ENCODE assay signal across 8 mouse cellular contexts in genomic region chr3:65863297-65863696, GRCm38 (mm10).
A peak's percentile ranks its signal among the peaks of the same experiment; 100 is the strongest.
DNase-seq lines count a peak whose midpoint lies in the region; ATAC-seq and TF ChIP-seq lines count a peak whose summit lies in the region.

No protein-coding gene starts in this region.

- peak overlapping the region; percentile 32 for H3K4me3 ChIP-seq in heart, embryonic 13.5 days
- no peak overlapping the region for H3K4me3 ChIP-seq in kidney, postnatal 0 days (replicated peaks; ENCODE audit: low read depth, low read length)
- no peak overlapping the region for H3K4me3 ChIP-seq in liver, adult 2 months (ENCODE audit: insufficient read depth, low read depth, low read length)
- H3K4me3 ChIP-seq in myocyte, result no peak overlapping the region

- H3K4me2 ChIP-seq in heart, embryonic 13.5 days, result peak overlapping the region; percentile 66
- H3K4me2 ChIP-seq in kidney, postnatal 0 days (ENCODE audit: low read length), result peak overlapping the region; percentile 23; the same call in 1 of the 2 replicates
- peak overlapping the region; percentile 47 for H3K4me2 ChIP-seq in myocyte (ENCODE audit: low read depth)

- no peaks in the 10 kb centered on the region for H3K27me3 ChIP-seq in heart, embryonic 13.5 days (replicated peaks)
- H3K27me3 ChIP-seq in kidney, postnatal 0 days (ENCODE audit: insufficient read depth, low read length), result no peaks in the 10 kb centered on the region
- H3K27me3 ChIP-seq in liver, adult 2 months (ENCODE audit: control insufficient read depth, insufficient read depth, low read length), result no peaks in the 10 kb centered on the region
- no peaks in the 10 kb centered on the region for H3K27me3 ChIP-seq in myocyte (ENCODE audit: control insufficient read depth, insufficient read depth, insufficient read length)

- H3K27ac ChIP-seq in heart, embryonic 13.5 days (replicated peaks), result no peak overlapping the region
- H3K27ac ChIP-seq in kidney, postnatal 0 days, result no peak overlapping the region
- no peak overlapping the region for H3K27ac ChIP-seq in liver, adult 2 months (replicated peaks; ENCODE audit: insufficient read depth, low read depth, low read length)

- WGBS in heart, embryonic 13.5 days, result under 1% methylated on average over 11 of the region's 11 CpGs
- WGBS in kidney, postnatal 0 days, result 3% methylated on average over 11 of the region's 11 CpGs
- WGBS in liver, adult 2 months, result 3% methylated on average over 11 of the region's 11 CpGs

- 0 out of 2 replicates have a peak, but pooled peaks have one; percentile 53 for ATAC-seq in erythroid progenitor cell, adult 5-6 weeks (replicated peaks; ENCODE audit: low FRiP score, poor library complexity, severe bottlenecking)
- ATAC-seq in heart, embryonic 13.5 days (ENCODE audit: extremely low read depth, insufficient number of reproducible peaks, low FRiP score, low TSS enrichment), result no peak
- ATAC-seq in kidney, postnatal 0 days (replicated peaks; ENCODE audit: low FRiP score, low read depth), result peak; percentile 33; the same call in 1 of the 2 replicates

- peak; percentile 98 for TF ChIP-seq CTCF in kidney, postnatal 0 days (IDR thresholded peaks at IDR 0.05; ENCODE audit: low read depth)
- peak; percentile 97 for TF ChIP-seq CTCF in liver, adult 2 months (IDR thresholded peaks at IDR 0.05; ENCODE audit: low read depth, low read length)

- H3K9ac ChIP-seq in heart, embryonic 13.5 days, result peak overlapping the region; percentile 74
- no peak overlapping the region for H3K9ac ChIP-seq in kidney, postnatal 0 days (ENCODE audit: low read depth, low read length)
- H3K9ac ChIP-seq in liver, adult 2 months (ENCODE audit: low read depth, low read length), result no peak overlapping the region

- H3K4me1 ChIP-seq in heart, embryonic 13.5 days, result peaks cover 54% of the 10 kb centered on the region
- peaks cover 10% of the 10 kb centered on the region for H3K4me1 ChIP-seq in kidney, postnatal 0 days (replicated peaks; ENCODE audit: insufficient read depth, low read length)
- peaks cover 5% of the 10 kb centered on the region; the same call in 1 of the 2 replicates for H3K4me1 ChIP-seq in liver, adult 2 months (ENCODE audit: control insufficient read depth, insufficient read depth, low read length)

- H3K36me3 ChIP-seq in heart, embryonic 13.5 days, result no peaks in the 10 kb centered on the region
- H3K36me3 ChIP-seq in kidney, postnatal 0 days (ENCODE audit: insufficient read depth, low read length), result no peaks in the 10 kb centered on the region
- H3K36me3 ChIP-seq in liver, adult 2 months (ENCODE audit: control insufficient read depth, insufficient read depth, low read length), result no peaks in the 10 kb centered on the region
- H3K36me3 ChIP-seq in myocyte (ENCODE audit: control insufficient read depth, insufficient read depth), result no peaks in the 10 kb centered on the region

- peak; percentile 60 for DNase-seq in CD4-positive helper T cell, adult 2 months (ENCODE audit: low read depth, low spot score)
- DNase-seq in brain, embryonic 18.5 days (ENCODE audit: low read depth, low spot score), result peak; percentile 77
- peak; percentile 94 for DNase-seq in kidney, postnatal 0 days (ENCODE audit: low spot score)
- peak; percentile 60 for DNase-seq in liver, adult 2 months (ENCODE audit: extremely low read depth, low read depth, low spot score)
- peak; percentile 61 to 81 for DNase-seq in spleen, postnatal 4 days (ENCODE audit: low spot score in 2 of 2)

- TF ChIP-seq POLR2A in liver, adult 2 months (IDR thresholded peaks at IDR 0.05; ENCODE audit: extremely low read depth, insufficient read depth, low read length), result no peak
- TF ChIP-seq POLR2A in myocyte (IDR thresholded peaks at IDR 0.05; ENCODE audit: insufficient read length, low read depth), result no peak

- H3K79me2 ChIP-seq in liver, adult 2 months (ENCODE audit: control insufficient read depth, insufficient read depth, low read length), result no peaks in the 10 kb centered on the region
- no peaks in the 10 kb centered on the region for H3K79me2 ChIP-seq in myocyte (ENCODE audit: control insufficient read depth, insufficient read depth)

- 0 out of 2 replicates have a peak, but pooled peaks cover 3% of the 10 kb centered on the region for H3K9me3 ChIP-seq in heart, embryonic 13.5 days
- no peaks in the 10 kb centered on the region for H3K9me3 ChIP-seq in kidney, postnatal 0 days (replicated peaks; ENCODE audit: low read length)

- no peak overlapping the region for H3ac ChIP-seq in myocyte (ENCODE audit: control insufficient read depth, insufficient read length)

TF ChIP-seq in myocyte, 11 proteins besides CTCF, POLR2A, EP300 and RAD21:
- no peak for TF ChIP-seq USF1 (IDR thresholded peaks at IDR 0.05; ENCODE audit: low read depth)
- TF ChIP-seq TCF3 (IDR thresholded peaks at IDR 0.05; ENCODE audit: insufficient read length, low read depth), result no peak
- no peak for TF ChIP-seq REST (IDR thresholded peaks at IDR 0.05; ENCODE audit: insufficient read depth, insufficient read length)
- no peak for TF ChIP-seq SRF (IDR thresholded peaks at IDR 0.05; ENCODE audit: control insufficient read depth, insufficient read length, low read depth)
- no peak for TF ChIP-seq MYOD1 (IDR thresholded peaks at IDR 0.05; ENCODE audit: control insufficient read depth in 1 of 3, insufficient read length in 2 of 3, low read depth in 2 of 3)
